Mouse (Mus musculus) R1 (cell line): ENCODE measurements around the gene Aven.

ENCODE experiments used
- DNase-seq: peaks from one replicate; pipeline ENCODE4 v3.0.0-alpha.2; 2018; ENCODE audit warnings: low read depth, low spot score

The Aven gene

GRCm38 (mm10) chr2:112490483-112491196 lies 2.1 kb upstream of the Aven start:
- no peak for DNase-seq

GRCm38 (mm10) chr2:112491629-112492028 lies 1.1 kb upstream of the Aven start:
- DNase-seq, result peak; percentile 42

GRCm38 (mm10) chr2:112492431-112492855 lies 321 bp upstream of the Aven start:
- peak; percentile 57 for DNase-seq

- no peak for DNase-seq
Measured at GRCm38 (mm10) chr2:112493539-112494260, 936 bp downstream of the Aven start.

- peak; percentile 99 for DNase-seq
Measured at GRCm38 (mm10) chr2:112497851-112498250, 5.1 kb downstream of the Aven start.

GRCm38 (mm10) chr2:112501209-112501608 lies 8.4 kb downstream of the Aven start:
- peak; percentile 95 for DNase-seq

- DNase-seq, result no peak
Measured at GRCm38 (mm10) chr2:112503978-112504377, 11.2 kb downstream of the Aven start.

GRCm38 (mm10) chr2:112506841-112507435 lies 14.2 kb downstream of the Aven start:
- no peak for DNase-seq

- DNase-seq, result no peak
Measured at GRCm38 (mm10) chr2:112507444-112507843, 14.7 kb downstream of the Aven start.

- DNase-seq, result no peak
Measured at GRCm38 (mm10) chr2:112510140-112510539, 17.4 kb downstream of the Aven start.

GRCm38 (mm10) chr2:112513036-112513435 lies 20.3 kb downstream of the Aven start:
- DNase-seq, result no peak

GRCm38 (mm10) chr2:112516728-112517127 lies 24.0 kb downstream of the Aven start:
- no peak for DNase-seq

- DNase-seq, result no peak
Measured at GRCm38 (mm10) chr2:112517218-112517617, 24.5 kb downstream of the Aven start.

- peak; percentile 59 for DNase-seq
Measured at GRCm38 (mm10) chr2:112518541-112518940, 25.8 kb downstream of the Aven start.

- peak; percentile 58 for DNase-seq
Measured at GRCm38 (mm10) chr2:112520526-112521482, 28.0 kb downstream of the Aven start.

- no peak for DNase-seq
Measured at GRCm38 (mm10) chr2:112526933-112527332, 34.2 kb downstream of the Aven start.

GRCm38 (mm10) chr2:112532812-112533496 lies 40.2 kb downstream of the Aven start:
- no peak for DNase-seq

GRCm38 (mm10) chr2:112534677-112535222 lies 42.0 kb downstream of the Aven start:
- DNase-seq, result no peak

- DNase-seq, result peak; percentile 55
Measured at GRCm38 (mm10) chr2:112538783-112539182, 46.0 kb downstream of the Aven start.

- DNase-seq, result no peak
Measured at GRCm38 (mm10) chr2:112541695-112542285, 49.0 kb downstream of the Aven start.
